Mouse (Mus musculus) ES-E14 (cell line): ENCODE data around the gene Tmprss9.

ENCODE experiments used
- MAFK ChIP-seq: IDR thresholded peaks from 2 replicates; pipeline ENCODE4 v1.6.1; 2014; ENCODE audit warnings: mild to moderate bottlenecking, low read depth, low read length, inconsistent platforms; ENCODE audit not compliant: insufficient read depth
- ZC3H11A ChIP-seq: IDR thresholded peaks from 2 replicates; pipeline ENCODE4 v1.6.1; 2012; ENCODE audit warnings: low read depth, mild to moderate bottlenecking, inconsistent platforms, low read length, borderline replicate concordance

- TF ChIP-seq ZC3H11A (no peak), MAFK (no peak)
Measured at GRCm38 (mm10) chr10:80855749-80856073, 15.9 kb upstream of the Tmprss9 start.
